Mouse (Mus musculus) MEL (cell line): ENCODE measurements around the gene Slc39a7.

Source experiments
- CTCF ChIP-seq, 3 experiments: IDR thresholded peaks in 2 of 3; conservative IDR thresholded peaks in 1 of 3; 2 replicates each; pipeline ENCODE4 v1.5.1; 2011 to 2012; ENCODE audit warnings: low read length in 3 of 3, low read depth in 2 of 3, mild to moderate bottlenecking in 2 of 3, improper control_type of control experiment in 1 of 3, inconsistent platforms in 1 of 3, mixed read lengths in 1 of 3, moderate library complexity in 1 of 3; ENCODE audit not compliant: control insufficient read depth in 1 of 3, insufficient read depth in 1 of 3, poor library complexity in 1 of 3, severe bottlenecking in 1 of 3
- GATA1 ChIP-seq: IDR thresholded peaks from 2 replicates; pipeline ENCODE4 v1.6.1; 2011; ENCODE audit warnings: low read depth, low read length, improper control_type of control experiment
- MEF2A ChIP-seq: IDR thresholded peaks from 2 replicates; pipeline ENCODE4 v1.6.1; 2014; ENCODE audit warnings: low read depth, mild to moderate bottlenecking, inconsistent platforms, low read length, improper control_type of control experiment; ENCODE audit not compliant: poor library complexity, insufficient replicate concordance, severe bottlenecking; ENCODE audit errors: extremely low read depth
- MXI1 ChIP-seq: IDR thresholded peaks from 2 replicates; pipeline ENCODE4 v1.6.1; 2011; ENCODE audit warnings: mild to moderate bottlenecking, low read depth, low read length, improper control_type of control experiment
- RAD21 ChIP-seq: IDR thresholded peaks from 2 replicates; pipeline ENCODE4 v1.6.1; 2011; ENCODE audit warnings: mild to moderate bottlenecking, low read depth, low read length, improper control_type of control experiment
- SIN3A ChIP-seq: IDR thresholded peaks from 2 replicates; pipeline ENCODE4 v1.6.1; 2012; ENCODE audit warnings: low read length, improper control_type of control experiment, inconsistent platforms

DNA sequence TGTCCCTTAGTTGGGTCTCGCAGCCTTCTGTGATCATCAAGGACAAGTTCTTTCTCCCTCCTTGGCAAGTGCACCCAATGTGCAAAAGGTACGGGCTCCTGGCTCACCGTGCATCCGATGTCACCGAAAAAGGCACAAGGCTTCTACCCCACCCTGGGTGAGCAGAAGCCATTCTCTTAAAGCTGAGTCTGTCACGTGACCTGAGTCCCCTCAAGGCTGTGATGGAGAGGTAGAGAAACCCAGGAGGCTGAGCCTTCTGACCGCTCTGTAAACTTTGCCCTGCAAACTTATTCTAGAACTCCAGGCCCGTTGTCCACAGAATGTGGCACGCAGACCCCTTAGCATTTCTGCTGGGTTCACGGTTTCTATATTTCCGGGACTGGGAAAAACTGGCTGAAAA is 47.5 kb upstream of the Slc39a7 start:
- TF ChIP-seq RAD21 (no peak), CTCF (IDR thresholded peaks at IDR 0.05 in 2 of 3, conservative IDR thresholded peaks at IDR 0.05 in 1 of 3; ENCODE audit: control insufficient read depth in 1 of 3, insufficient read depth in 1 of 3, low read depth in 2 of 3, low read length in 3 of 3, poor library complexity in 1 of 3, severe bottlenecking in 1 of 3) (no peak), GATA1 (no peak), SIN3A (no peak), MXI1 (no peak), MEF2A (no peak)
